Mouse (Mus musculus) limb, embryonic 13.5 days (tissue): Measurements from ENCODE around the gene Ngly1. TPM values are rescaled to one million over a fixed set of nuclear protein-coding genes. Genes with fewer than 3 reads are reported as not detected.

ENCODE experiments used
- ATAC-seq: fragments of 200-750 bp; cut with Nextera tagmentation; 2 replicates; pipeline ENCODE4 v1.8.0; 2017; ENCODE audit warnings: low read depth, moderate number of reproducible peaks, moderate TSS enrichment; ENCODE audit not compliant: low FRiP score
- H3K27ac ChIP-seq: fragments of 300-500 bp; sonication (generic); 2 replicates; pipeline ENCODE4 v1.5.1; 2015; ENCODE audit warnings: inconsistent platforms, mild to moderate bottlenecking, moderate library complexity
- H3K27me3 ChIP-seq: fragments of 300-500 bp; sonication (generic); 2 replicates; pipeline ENCODE4 v1.6.1; 2015; ENCODE audit warnings: mild to moderate bottlenecking, inconsistent platforms
- H3K36me3 ChIP-seq: fragments of 300-500 bp; sonication (generic); 2 replicates; pipeline ENCODE4 v1.6.1; 2015; ENCODE audit warnings: inconsistent platforms, mild to moderate bottlenecking, moderate library complexity
- H3K4me1 ChIP-seq: fragments of 300-500 bp; sonication (generic); 2 replicates; pipeline ENCODE4 v1.6.1; 2015; ENCODE audit warnings: inconsistent platforms
- H3K4me2 ChIP-seq: fragments of 300-500 bp; sonication (generic); replicated peaks from 2 replicates; pipeline ENCODE4 v1.6.1; 2015; ENCODE audit warnings: inconsistent platforms, mild to moderate bottlenecking, moderate library complexity
- H3K4me3 ChIP-seq: fragments of 300-500 bp; sonication (generic); 2 replicates; pipeline ENCODE4 v1.5.1; 2015; ENCODE audit warnings: moderate library complexity, mild to moderate bottlenecking, inconsistent platforms
- H3K9ac ChIP-seq: fragments of 300-500 bp; sonication (generic); 2 replicates; pipeline ENCODE4 v1.6.1; 2015; ENCODE audit warnings: mild to moderate bottlenecking, inconsistent platforms
- H3K9me3 ChIP-seq: fragments of 300-500 bp; sonication (generic); 2 replicates; pipeline ENCODE4 v1.6.1; 2016; ENCODE audit warnings: inconsistent platforms
- WGBS: fragments of 180-500 bp; shearing (Covaris S2); methylation state at CpG from one replicate; pipeline ENCODE4 v1.1.7; 2015; 5-methylcytosine and 5-hydroxymethylcytosine counted together
- polyA plus RNA-seq: library from polyadenylated mRNA; unstranded; fragments of >200 nt; fragmentation: Nextera tagmentation; extraction: Ambion mirVana; gene quantifications from 2 replicates; pipeline ENCODE4 v1.2.1, GENCODE M21; 2015

The Ngly1 gene
- polyA plus RNA-seq, 1 experiment from 2014 or later = 41.7 TPM

DNA sequence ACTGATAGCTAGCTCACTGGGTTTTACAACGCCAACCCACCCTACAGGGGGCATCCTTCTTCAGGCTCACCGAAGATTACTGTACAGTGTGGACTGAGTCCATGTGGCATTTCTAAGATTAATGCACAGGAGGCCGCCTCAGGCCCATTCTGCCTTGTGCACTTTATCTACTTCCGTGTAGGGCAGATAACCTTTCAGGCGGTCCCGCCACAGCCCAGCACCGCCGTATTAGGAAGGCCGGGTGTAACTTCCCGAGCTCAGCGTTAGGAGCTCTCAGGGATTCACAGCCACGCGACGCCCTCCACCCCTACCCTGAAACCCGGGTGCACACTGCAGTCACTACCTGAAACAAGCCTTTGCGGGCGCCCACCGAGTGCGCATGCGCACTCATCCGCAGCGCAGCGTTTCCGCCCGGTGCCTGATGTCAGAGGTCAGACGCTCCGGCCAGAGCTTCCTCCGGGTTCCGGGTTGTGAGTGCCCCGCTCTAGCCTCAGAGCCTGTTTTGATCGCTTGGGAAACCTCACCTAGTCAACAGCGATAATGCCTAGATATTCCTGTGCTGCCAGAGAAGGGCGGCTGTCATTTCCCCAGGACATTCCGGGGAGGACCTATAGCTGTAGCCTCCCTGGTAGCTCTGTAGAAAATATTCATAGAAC is 6.0 kb upstream of the Ngly1 start:
- ATAC-seq = peak; percentile 87
- Histone ChIP-seq H3K36me3 (peaks cover 3% of the 10 kb centered on the region; the same call in 1 of the 2 replicates), H3K4me2 (peak overlapping the region; percentile 69), H3K4me3 (peak overlapping the region; percentile 56), H3K9me3 (no peaks in the 10 kb centered on the region), H3K27ac (peak overlapping the region; percentile 52; the same call in 1 of the 2 replicates), H3K27me3 (no peaks in the 10 kb centered on the region), H3K9ac (peak overlapping the region; percentile 64), H3K4me1 (peaks cover 11% of the 10 kb centered on the region; the same call in 1 of the 2 replicates)
- 4% methylated on average over 34 of the region's 34 CpGs for WGBS

DNA sequence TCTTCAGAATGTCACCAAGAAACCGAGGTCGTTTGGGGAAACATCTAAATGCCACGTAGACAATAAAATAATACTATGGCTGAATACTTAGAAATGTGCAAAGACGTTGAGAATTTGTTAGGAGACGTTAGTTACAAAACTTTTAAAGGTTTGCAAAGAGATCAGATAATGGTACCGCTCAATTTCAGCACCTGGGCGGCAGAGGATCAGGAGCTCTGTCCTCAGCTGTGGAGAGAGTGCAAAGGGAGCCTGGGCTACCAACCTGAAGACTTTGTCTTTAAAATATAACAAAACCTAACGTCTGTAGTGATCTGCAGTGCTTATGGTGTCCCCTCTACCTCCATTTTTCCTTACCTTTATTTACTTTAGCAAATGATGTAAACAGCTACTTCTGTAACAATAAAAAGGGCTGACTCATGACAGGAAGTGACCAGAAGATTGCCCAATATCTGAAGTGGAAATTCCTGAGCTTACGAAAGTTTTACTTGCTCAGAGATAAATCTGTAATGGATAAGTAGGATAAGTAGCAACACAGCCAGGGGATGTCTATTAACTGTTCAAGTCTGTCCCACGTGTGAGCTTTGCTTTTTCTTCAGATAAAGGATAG is 5.4 kb upstream of the Ngly1 start:
- H3K36me3 ChIP-seq = peaks cover 3% of the 10 kb centered on the region; the same call in 1 of the 2 replicates
- H3K9me3 ChIP-seq = no peaks in the 10 kb centered on the region
- peak overlapping the region; percentile 56 for H3K4me3 ChIP-seq
- 0 out of 2 replicates have a peak overlapping the region, but pooled peaks have one; percentile 52 for H3K27ac ChIP-seq
- peak overlapping the region; percentile 69 for H3K4me2 ChIP-seq
- H3K27me3 ChIP-seq = no peaks in the 10 kb centered on the region
- WGBS = 22% methylated on average over 10 of the region's 10 CpGs
- ATAC-seq = no peak
- H3K4me1 ChIP-seq = peaks cover 15% of the 10 kb centered on the region; the same call in 1 of the 2 replicates
- peak overlapping the region; percentile 64 for H3K9ac ChIP-seq

- H3K4me1 ChIP-seq = peaks cover 15% of the 10 kb centered on the region; the same call in 1 of the 2 replicates
- H3K4me3 ChIP-seq = no peak overlapping the region
- ATAC-seq = no peak
- no peaks in the 10 kb centered on the region for H3K9me3 ChIP-seq
- H3K9ac ChIP-seq = no peak overlapping the region
- H3K27ac ChIP-seq = no peak overlapping the region
- peaks cover 3% of the 10 kb centered on the region; the same call in 1 of the 2 replicates for H3K36me3 ChIP-seq
- 63% methylated on average over 2 of the region's 2 CpGs for WGBS
- H3K27me3 ChIP-seq = no peaks in the 10 kb centered on the region
- H3K4me2 ChIP-seq = no peak overlapping the region
These were observed 4.7 kb upstream of the Ngly1 start for GRCm38 (mm10) chr14:16244370-16244769.

- Histone ChIP-seq H3K36me3 (peaks cover 3% of the 10 kb centered on the region; the same call in 1 of the 2 replicates), H3K27me3 (no peaks in the 10 kb centered on the region), H3K4me2 (no peak overlapping the region), H3K9me3 (no peaks in the 10 kb centered on the region), H3K4me3 (no peak overlapping the region), H3K4me1 (peaks cover 18% of the 10 kb centered on the region), H3K27ac (no peak overlapping the region), H3K9ac (no peak overlapping the region)
- 67% methylated on average over 1 of the region's 1 CpGs for WGBS
- ATAC-seq = no peak
These were observed 4.0 kb upstream of the Ngly1 start for GRCm38 (mm10) chr14:16245127-16245526.

DNA sequence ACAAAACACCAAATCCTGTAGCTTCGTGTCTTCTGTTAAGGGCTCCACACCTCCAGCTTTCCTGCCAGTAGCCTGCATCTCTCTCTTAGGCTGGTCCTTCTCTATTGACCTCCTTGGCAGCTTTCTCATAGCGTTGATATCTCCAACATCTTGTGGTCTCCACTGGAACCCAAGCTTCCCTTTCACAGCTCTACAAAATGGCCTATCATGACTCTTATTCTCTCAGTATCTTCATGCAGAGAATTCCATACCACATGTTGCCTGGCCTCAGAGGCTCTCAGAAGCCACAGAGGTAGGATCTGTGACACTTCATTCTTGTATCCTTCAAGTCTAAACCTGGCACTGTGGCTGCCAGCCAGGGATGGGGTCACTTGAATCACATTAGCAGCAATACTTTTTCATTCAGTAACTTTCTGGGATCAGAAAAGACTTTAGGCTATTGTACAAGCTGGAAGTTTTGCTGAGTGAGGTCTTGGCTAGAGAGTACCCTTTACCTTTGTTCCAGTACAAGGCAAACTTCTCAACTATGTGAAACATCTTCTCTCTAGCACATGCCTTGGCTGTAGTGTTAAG is 2.7 kb upstream of the Ngly1 start:
- H3K4me3 ChIP-seq = no peak overlapping the region
- no peaks in the 10 kb centered on the region for H3K36me3 ChIP-seq
- WGBS = 91% methylated on average over 2 of the region's 2 CpGs
- no peak overlapping the region for H3K4me2 ChIP-seq
- peaks cover 24% of the 10 kb centered on the region for H3K4me1 ChIP-seq
- ATAC-seq = no peak
- no peaks in the 10 kb centered on the region for H3K9me3 ChIP-seq
- no peak overlapping the region for H3K9ac ChIP-seq
- no peaks in the 10 kb centered on the region for H3K27me3 ChIP-seq
- H3K27ac ChIP-seq = no peak overlapping the region

- peak overlapping the region; percentile 80 for H3K4me2 ChIP-seq
- H3K27ac ChIP-seq = no peak overlapping the region
- H3K4me3 ChIP-seq = peak overlapping the region; percentile 73
- H3K36me3 ChIP-seq = no peaks in the 10 kb centered on the region
- H3K9me3 ChIP-seq = no peaks in the 10 kb centered on the region
- H3K4me1 ChIP-seq = peaks cover 20% of the 10 kb centered on the region
- H3K9ac ChIP-seq = no peak overlapping the region
- 80% methylated on average over 3 of the region's 3 CpGs for WGBS
- no peaks in the 10 kb centered on the region for H3K27me3 ChIP-seq
- ATAC-seq = no peak
These were observed 945 bp upstream of the Ngly1 start for GRCm38 (mm10) chr14:16248135-16248534.

- peak overlapping the region; percentile 80 for H3K4me2 ChIP-seq
- no peaks in the 10 kb centered on the region for H3K36me3 ChIP-seq
- peak overlapping the region; percentile 73 for H3K4me3 ChIP-seq
- no peak overlapping the region for H3K27ac ChIP-seq
- WGBS = 15% methylated on average over 9 of the region's 9 CpGs
- peak; percentile 5; the same call in 1 of the 2 replicates for ATAC-seq
- peak overlapping the region; percentile 95 for H3K9ac ChIP-seq
- H3K27me3 ChIP-seq = no peaks in the 10 kb centered on the region
- H3K4me1 ChIP-seq = peaks cover 19% of the 10 kb centered on the region
- no peaks in the 10 kb centered on the region for H3K9me3 ChIP-seq
These were observed 400 bp upstream of the Ngly1 start for GRCm38 (mm10) chr14:16248603-16249157.

GRCm38 (mm10) chr14:16250099-16250498 is 1.0 kb downstream of the Ngly1 start:
- Histone ChIP-seq H3K9ac (peak overlapping the region; percentile 95), H3K27me3 (no peaks in the 10 kb centered on the region), H3K4me2 (peak overlapping the region; percentile 80), H3K27ac (no peak overlapping the region), H3K9me3 (no peaks in the 10 kb centered on the region), H3K4me3 (peak overlapping the region; percentile 73), H3K36me3 (peaks cover 7% of the 10 kb centered on the region), H3K4me1 (peaks cover 14% of the 10 kb centered on the region)
- no peak for ATAC-seq
- 71% methylated on average over 3 of the region's 3 CpGs for WGBS

DNA sequence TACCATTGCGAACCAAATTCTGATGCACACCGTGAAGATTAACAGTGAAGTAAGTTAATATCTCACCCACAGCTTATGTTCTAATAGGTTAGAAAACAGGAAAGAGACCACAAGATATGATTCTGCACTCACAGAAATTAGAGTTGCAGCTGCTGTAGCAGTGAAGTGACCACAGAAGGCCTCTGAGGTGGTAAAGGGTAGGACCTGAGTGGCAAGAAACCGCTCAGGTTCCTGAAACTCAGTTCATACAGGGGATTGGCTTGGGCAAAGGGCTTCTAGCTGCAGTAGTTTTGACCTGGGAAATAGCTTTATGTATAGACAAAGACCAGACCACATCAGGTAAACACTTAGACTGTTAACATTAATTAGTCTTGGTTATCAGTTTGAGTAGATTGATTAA is 6.7 kb downstream of the Ngly1 start:
- Histone ChIP-seq H3K9me3 (no peaks in the 10 kb centered on the region), H3K4me3 (no peak overlapping the region), H3K27me3 (no peaks in the 10 kb centered on the region), H3K9ac (no peak overlapping the region), H3K4me2 (no peak overlapping the region), H3K27ac (no peak overlapping the region), H3K4me1 (no peaks in the 10 kb centered on the region; the same call in 1 of the 2 replicates), H3K36me3 (peaks cover 33% of the 10 kb centered on the region)
- 94% methylated on average over 3 of the region's 3 CpGs for WGBS
- no peak for ATAC-seq

DNA sequence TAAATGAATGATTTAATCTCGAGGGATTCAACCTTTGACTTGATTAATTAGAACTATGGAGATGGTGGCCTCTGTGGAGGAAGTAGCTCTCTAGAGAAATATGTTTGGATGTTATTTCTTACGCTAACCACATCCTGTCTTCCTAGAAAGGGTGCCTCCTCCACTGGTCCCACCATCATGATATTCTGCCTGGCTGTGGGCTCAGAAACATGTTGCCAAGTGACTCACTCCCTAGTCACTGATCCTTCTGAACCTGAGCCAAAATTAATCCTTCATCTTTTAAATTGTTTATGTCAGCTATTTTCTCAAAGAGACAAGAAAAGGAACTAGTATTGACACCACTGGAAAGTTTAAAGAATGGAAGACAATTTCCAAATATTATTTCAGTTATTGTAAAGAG is 7.1 kb downstream of the Ngly1 start:
- no peaks in the 10 kb centered on the region for H3K27me3 ChIP-seq
- no peak overlapping the region for H3K4me3 ChIP-seq
- 80% methylated on average over 2 of the region's 2 CpGs for WGBS
- H3K9ac ChIP-seq = no peak overlapping the region
- no peak overlapping the region for H3K4me2 ChIP-seq
- no peak overlapping the region for H3K27ac ChIP-seq
- peaks cover 33% of the 10 kb centered on the region for H3K36me3 ChIP-seq
- ATAC-seq = no peak
- H3K4me1 ChIP-seq = no peaks in the 10 kb centered on the region
- H3K9me3 ChIP-seq = no peaks in the 10 kb centered on the region

DNA sequence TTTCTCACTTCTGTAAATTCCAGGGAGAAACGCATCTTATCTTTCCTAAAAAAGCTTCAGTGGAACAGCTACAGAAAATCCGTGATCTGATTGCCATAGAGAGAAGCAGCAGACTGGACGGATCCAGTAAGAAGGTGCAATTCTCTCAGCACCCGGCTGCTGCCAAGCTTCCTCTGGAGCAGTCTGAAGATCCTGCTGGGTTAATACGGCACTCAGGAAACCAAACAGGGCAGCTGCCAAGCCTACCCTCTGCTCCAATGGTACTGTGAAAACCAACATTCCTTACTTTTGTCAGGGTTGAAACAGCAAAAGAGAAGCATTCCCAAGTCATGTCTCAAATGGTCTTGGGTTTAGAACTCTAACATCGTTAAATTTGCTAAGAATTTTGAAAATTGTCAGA is 11.5 kb downstream of the Ngly1 start:
- no peaks in the 10 kb centered on the region for H3K9me3 ChIP-seq
- H3K27me3 ChIP-seq = no peaks in the 10 kb centered on the region
- ATAC-seq = no peak
- no peak overlapping the region for H3K27ac ChIP-seq
- H3K4me3 ChIP-seq = no peak overlapping the region
- H3K4me1 ChIP-seq = no peaks in the 10 kb centered on the region
- WGBS = 78% methylated on average over 6 of the region's 6 CpGs
- H3K36me3 ChIP-seq = peaks cover 32% of the 10 kb centered on the region
- no peak overlapping the region for H3K9ac ChIP-seq
- no peak overlapping the region for H3K4me2 ChIP-seq

- WGBS = 85% methylated on average over 3 of the region's 3 CpGs
These were observed 12.8 kb downstream of the Ngly1 start for GRCm38 (mm10) chr14:16261869-16262268.

More at GRCm38 (mm10) chr14:16261869-16262268, 12.8 kb downstream of the Ngly1 start:
- Histone ChIP-seq H3K4me1 (no peaks in the 10 kb centered on the region), H3K27ac (no peak overlapping the region), H3K9me3 (no peaks in the 10 kb centered on the region), H3K4me2 (no peak overlapping the region), H3K36me3 (peaks cover 27% of the 10 kb centered on the region), H3K4me3 (no peak overlapping the region), H3K27me3 (no peaks in the 10 kb centered on the region), H3K9ac (no peak overlapping the region)
- ATAC-seq = no peak
